Mouse (Mus musculus) brain, embryonic 14.5 days (tissue): ENCODE results near the gene Denr.

Experiments used
- CTCF ChIP-seq: fragments of 200-500 bp; IDR thresholded peaks from 2 replicates; pipeline ENCODE4 v1.5.1; 2012; ENCODE audit warnings: inconsistent platforms, mild to moderate bottlenecking, moderate library complexity, borderline replicate concordance; ENCODE audit not compliant: insufficient read depth, insufficient read length; ENCODE audit errors: extremely low read depth
- POLR2A ChIP-seq: fragments of 200-500 bp; IDR thresholded peaks from 2 replicates; pipeline ENCODE4 v1.6.1; 2012; ENCODE audit warnings: mild to moderate bottlenecking, inconsistent platforms, borderline replicate concordance; ENCODE audit not compliant: poor library complexity, insufficient read depth, insufficient read length, severe bottlenecking; ENCODE audit errors: extremely low read depth

- TF ChIP-seq CTCF (no peak), POLR2A (no peak)
Measured at GRCm38 (mm10) chr5:123906146-123906975, 614 bp upstream of the Denr start.
